Mouse (Mus musculus) neural tube, embryonic 10.5 days (tissue): ENCODE measurements around the gene 4933417A18Rik.
"Not testable (repeated sequence)": the region's sequence is repeated elsewhere in the genome, so short reads cannot be mapped to it uniquely, and the experiment has no call there.

Source experiments
- DNase-seq: peaks from one replicate; pipeline ENCODE4 v3.0.0-alpha.2; 2017; ENCODE audit warnings: low spot score; ENCODE audit errors: extremely low spot score

The 4933417A18Rik gene

GRCm38 (mm10) chr13:34973770-34974169 is 49.6 kb downstream of the 4933417A18Rik start:
- DNase-seq: no peak

DNA sequence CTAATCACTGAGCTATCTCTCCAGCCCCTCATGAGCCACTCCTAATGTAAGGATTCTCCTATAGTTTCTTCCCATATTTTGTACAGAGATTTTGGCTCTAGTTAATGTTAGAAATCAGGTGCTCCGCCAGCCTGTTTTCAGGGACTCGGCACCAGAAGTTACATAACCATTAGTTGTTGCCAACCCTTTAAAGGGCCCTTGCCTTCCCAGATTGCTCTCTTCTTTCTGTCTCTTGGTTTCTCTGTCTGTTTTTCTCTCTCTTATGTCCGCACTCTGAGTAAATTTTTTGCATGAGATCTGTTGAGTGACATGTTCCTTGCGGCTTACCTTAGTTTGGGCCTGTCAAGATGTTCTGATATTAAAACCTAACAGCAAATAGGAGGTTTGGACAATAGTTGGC is 51.9 kb downstream of the 4933417A18Rik start:
- no peak for DNase-seq

GRCm38 (mm10) chr13:34977410-34977809 is 53.2 kb downstream of the 4933417A18Rik start:
- DNase-seq: no peak

DNA sequence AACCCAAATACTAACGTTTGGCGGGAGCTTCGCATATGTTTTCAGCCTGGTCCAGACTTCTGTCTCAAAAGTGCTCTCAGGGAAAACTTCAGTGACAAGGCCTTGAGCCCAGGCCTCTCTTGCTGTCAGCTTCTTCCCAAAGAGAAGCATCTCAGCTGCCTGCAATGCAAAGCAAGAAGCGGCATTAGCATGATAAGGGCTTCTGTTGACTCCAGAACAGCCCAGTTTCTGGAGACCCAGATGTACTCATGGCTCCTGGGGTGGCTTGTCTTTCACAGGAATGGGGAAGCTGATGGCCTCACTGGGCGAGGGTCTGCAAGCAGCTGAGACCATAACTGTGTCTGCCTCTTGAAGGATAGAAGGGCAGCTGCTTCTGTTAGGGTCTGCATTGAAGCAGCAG is 54.4 kb downstream of the 4933417A18Rik start:
- not testable (repeated sequence) for DNase-seq

DNA sequence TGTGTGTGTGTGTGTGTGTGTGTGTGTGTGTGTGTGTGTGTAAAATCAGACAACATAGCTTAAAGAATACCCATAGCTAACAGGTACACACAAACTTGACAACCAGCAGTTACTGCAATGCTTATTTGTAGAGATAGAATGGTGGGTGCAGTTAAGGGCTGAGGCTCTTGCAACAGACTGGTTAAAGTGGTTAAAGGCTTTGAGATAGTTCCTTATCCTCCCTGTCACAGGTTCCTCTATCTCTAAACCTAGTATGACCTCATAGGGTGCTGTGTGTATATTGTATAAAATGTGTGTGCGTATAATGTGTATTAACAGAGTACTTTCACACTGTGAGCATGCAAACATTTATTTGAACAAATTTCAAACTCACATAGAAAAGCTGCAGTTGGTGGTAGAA is 59.3 kb downstream of the 4933417A18Rik start:
- not testable (repeated sequence) for DNase-seq

DNA sequence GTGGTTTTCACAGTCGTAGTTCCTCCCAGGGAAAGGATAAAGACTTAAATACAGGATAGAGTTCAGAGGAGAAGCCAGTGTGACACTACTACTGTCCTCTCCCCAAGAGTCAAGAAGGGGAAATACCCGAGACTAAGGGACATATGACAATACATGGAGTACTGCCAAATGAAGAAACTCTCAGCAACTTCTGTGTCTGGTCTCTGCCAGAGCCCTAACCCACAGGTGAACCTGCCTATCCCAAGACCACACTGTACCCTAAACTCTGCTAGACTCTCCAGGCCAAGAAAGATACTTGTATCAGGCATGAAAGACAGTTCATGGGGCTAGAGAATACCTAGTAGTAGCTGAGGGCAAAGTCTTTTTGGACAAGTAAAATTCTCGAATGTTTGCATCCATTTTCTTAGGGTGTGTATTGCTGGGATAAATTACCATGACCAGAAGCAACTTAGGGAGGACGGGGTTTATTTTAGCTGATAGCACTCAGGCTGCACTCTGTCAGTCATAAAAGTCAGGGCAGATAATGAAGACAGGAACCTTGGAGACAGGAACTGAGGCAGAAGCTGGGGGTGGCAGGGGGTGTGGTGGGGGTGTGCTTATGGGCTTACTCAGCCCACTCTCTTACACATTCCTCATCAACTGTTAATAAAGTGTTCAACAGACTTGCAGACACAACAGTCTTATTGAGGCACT is 67.5 kb downstream of the 4933417A18Rik start:
- DNase-seq: no peak

DNA sequence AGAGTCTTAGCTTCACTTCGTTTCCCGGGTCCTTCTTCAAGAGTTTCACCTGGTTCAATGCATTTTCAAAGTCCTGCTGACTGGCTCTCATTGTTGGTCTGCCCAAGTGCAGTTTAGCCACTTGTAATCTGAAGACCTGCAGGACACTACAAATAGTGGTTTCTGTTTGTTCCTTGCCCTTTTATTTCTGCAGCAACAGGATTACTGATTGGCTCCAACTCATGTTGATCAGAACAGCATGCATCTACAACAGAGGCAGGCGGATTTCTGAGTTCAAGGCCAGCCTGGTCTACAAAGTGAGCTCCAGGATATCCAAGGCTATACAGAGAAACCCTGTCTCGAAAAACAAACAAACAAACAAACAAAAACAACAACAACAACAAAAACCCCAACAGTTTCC is 68.9 kb downstream of the 4933417A18Rik start:
- DNase-seq: no peak

GRCm38 (mm10) chr13:34993595-34993982 is 69.4 kb downstream of the 4933417A18Rik start:
- no peak for DNase-seq

GRCm38 (mm10) chr13:34993983-34994811 is 70.0 kb downstream of the 4933417A18Rik start:
- DNase-seq: peak; percentile 94

DNA sequence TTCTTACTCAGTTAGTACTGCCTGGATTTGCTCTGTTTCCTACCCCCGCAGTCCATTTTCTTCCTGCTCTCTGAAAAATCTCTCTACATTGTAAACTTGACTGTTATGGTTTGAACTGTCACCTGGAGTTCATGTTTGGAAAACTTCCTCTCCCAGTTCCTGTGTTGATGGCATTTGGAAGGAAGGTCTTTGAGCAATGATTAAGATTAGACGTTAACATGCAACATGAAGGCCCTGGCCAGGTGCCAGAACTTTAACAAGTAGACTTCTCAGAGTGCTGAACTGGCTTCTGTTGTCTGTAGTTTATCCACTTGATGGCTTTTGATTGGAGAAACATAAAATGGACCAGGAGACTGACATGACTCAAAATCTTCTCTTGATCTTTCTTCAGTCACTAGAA is 71.7 kb downstream of the 4933417A18Rik start:
- no peak for DNase-seq
